In genomic region chr9:117121572-117121971, GRCm38 (mm10) we compare ENCODE assay signal across 22 mouse cellular contexts.
"Had no signal": no experiment of that assay in that cellular context is flagged by ENCODE, and none has a peak within 500 bp of the region (broad histone marks: within the 10 kb centered on the region; RNA-seq: fewer than 3 reads in every experiment).

No protein-coding gene starts in this region.

- H3K4me1 ChIP-seq: megakaryocyte, embryonic 14.5 days; stomach, embryonic 15.5 days had no signal

- H3K4me3 ChIP-seq: lung, embryonic 15.5 days; megakaryocyte, embryonic 14.5 days; midbrain, embryonic 13.5 days; midbrain, embryonic 15.5 days; neural tube, embryonic 13.5 days; neural tube, embryonic 15.5 days; stomach, embryonic 15.5 days had no signal

- H3K9me3 ChIP-seq: lung, embryonic 15.5 days; midbrain, embryonic 13.5 days; midbrain, embryonic 15.5 days; neural tube, embryonic 13.5 days; neural tube, embryonic 15.5 days; stomach, embryonic 15.5 days had no signal

- H3K27ac ChIP-seq: lung, embryonic 15.5 days; macrophage; midbrain, embryonic 13.5 days; midbrain, embryonic 15.5 days; neural tube, embryonic 13.5 days; neural tube, embryonic 15.5 days; stomach, embryonic 15.5 days had no signal

- H3K4me2 ChIP-seq: lung, embryonic 15.5 days; midbrain, embryonic 11.5 days; midbrain, embryonic 13.5 days; midbrain, embryonic 15.5 days; neural tube, embryonic 13.5 days; neural tube, embryonic 15.5 days; stomach, embryonic 15.5 days had no signal

- H3K27me3 ChIP-seq: lung, embryonic 15.5 days; megakaryocyte, embryonic 14.5 days; midbrain, embryonic 13.5 days; midbrain, embryonic 15.5 days; neural tube, embryonic 13.5 days; neural tube, embryonic 15.5 days; stomach, embryonic 15.5 days had no signal

- H3K9ac ChIP-seq: liver, postnatal 0 days; lung, embryonic 15.5 days; midbrain, embryonic 13.5 days; midbrain, embryonic 15.5 days; neural tube, embryonic 13.5 days; neural tube, embryonic 15.5 days; stomach, embryonic 15.5 days had no signal

- ATAC-seq: liver, postnatal 0 days; lung, postnatal 0 days; midbrain, embryonic 13.5 days; midbrain, embryonic 15.5 days had no signal

- DNase-seq: liver, postnatal 0 days; lung, adult 2 months; lung, postnatal 14 days; lung, postnatal 36 days; retina, postnatal 1 day; right cerebral cortex, adult 18-20 months; right cerebral cortex, postnatal 25 days; right cerebral cortex, postnatal 4 days; spleen, adult 18-20 months; thymus, adult 18-20 months; thymus, postnatal 14 days; thymus, postnatal 36 days had no signal

- H3K36me3 ChIP-seq: midbrain, embryonic 13.5 days; midbrain, embryonic 15.5 days; neural tube, embryonic 13.5 days; neural tube, embryonic 15.5 days; stomach, embryonic 15.5 days had no signal
